Mouse (Mus musculus) liver, adult 2 months (tissue): ENCODE measurements around the gene Akt2.
A peak's percentile ranks its signal among the peaks of the same experiment; 100 is the strongest.

Source experiments
- CTCF ChIP-seq: fragments of 200-500 bp; IDR thresholded peaks from 2 replicates; pipeline ENCODE4 v1.5.1; 2011; ENCODE audit warnings: low read depth, low read length, control low read depth
- POLR2A ChIP-seq: fragments of 200-500 bp; IDR thresholded peaks from 2 replicates; pipeline ENCODE4 v1.6.1; 2011; ENCODE audit warnings: low read length, control low read depth; ENCODE audit not compliant: insufficient read depth; ENCODE audit errors: extremely low read depth

GRCm38 (mm10) chr7:27576914-27577313, 14.4 kb upstream of the Akt2 start:
- TF ChIP-seq POLR2A (no peak), CTCF (peak; percentile 86)
